Mouse (Mus musculus): ENCODE data around the gene Zbtb4. TPM values are rescaled to one million over a fixed set of nuclear protein-coding genes. Genes with fewer than 3 reads are reported as not detected.

Gene Zbtb4
- total RNA-seq, 4 experiments from 2014 or later = 43.7 to 52.4 (median 49.3) TPM

Other genes starting within 250 kb of the Zbtb4 start
- under 1 TPM; 0.22 to 0.66 (median 0.40) TPM for gene Dnah2, start 216.8 kb upstream of the Zbtb4 start, total RNA-seq (2022)
- gene Efnb3, start 205.7 kb upstream of the Zbtb4 start, total RNA-seq (2022) = 100 to 1,000 TPM; 105 to 137 (median 128) TPM
- 1 to 10 TPM; 4.6 to 6.7 (median 5.6) TPM for gene Wrap53, start 185.7 kb upstream of the Zbtb4 start, total RNA-seq (2022)
- 10 to 100 TPM; 12.8 to 16.3 (median 14.1) TPM for gene Trp53, start 185.6 kb upstream of the Zbtb4 start, total RNA-seq (2022)
- 10 to 100 TPM; 12.4 to 16.3 (median 13.1) TPM for gene Atp1b2, start 160.0 kb upstream of the Zbtb4 start, total RNA-seq (2022)
- not detected for gene Shbg, start 148.0 kb upstream of the Zbtb4 start, total RNA-seq (2022)
- gene Sat2, start 143.9 kb upstream of the Zbtb4 start, total RNA-seq (2022) = 1 to 10 TPM; 2.6 to 5.3 (median 3.3) TPM
- gene Fxr2, start 132.9 kb upstream of the Zbtb4 start, total RNA-seq (2022) = 100 to 1,000 TPM in 1 of 4 experiments, 10 to 100 TPM in 3; 92.4 to 109 (median 94.5) TPM
- not detected for gene Sox15, start 110.6 kb upstream of the Zbtb4 start, total RNA-seq (2022)
- gene Mpdu1, start 103.3 kb upstream of the Zbtb4 start, total RNA-seq (2022) = 10 to 100 TPM; 13.6 to 18.8 (median 15.5) TPM
- gene Cd68, start 99.8 kb upstream of the Zbtb4 start, total RNA-seq (2022) = 1 to 10 TPM; 4.5 to 7.0 (median 6.3) TPM
- 100 to 1,000 TPM; 162 to 194 (median 186) TPM for gene Eif4a1, start 93.5 kb upstream of the Zbtb4 start, total RNA-seq (2022)
- 10 to 100 TPM; 27.2 to 40.0 (median 28.7) TPM for gene Senp3, start 83.8 kb upstream of the Zbtb4 start, total RNA-seq (2022)
- gene Tnfsf13, start 80.1 kb upstream of the Zbtb4 start, total RNA-seq (2022) = 1 to 10 TPM; 2.6 to 4.3 (median 2.9) TPM
- 10 to 100 TPM; 14.9 to 19.6 (median 17.5) TPM for gene Tnfsf12, start 70.1 kb upstream of the Zbtb4 start, total RNA-seq (2022)
- gene Tnfsfm13, start 69.8 kb upstream of the Zbtb4 start, total RNA-seq (2022) = 1 to 10 TPM; 1.4 to 4.2 (median 3.1) TPM
- 10 to 100 TPM; 28.5 to 35.7 (median 32.9) TPM for gene Polr2a, start 7.3 kb upstream of the Zbtb4 start, total RNA-seq (2022)
- not detected for gene Slc35g3, start 3.9 kb upstream of the Zbtb4 start, total RNA-seq (2022)
- gene Chrnb1, start 30.0 kb downstream of the Zbtb4 start, total RNA-seq (2022) = 1 to 10 TPM; 2.2 to 4.3 (median 3.8) TPM
- gene Fgf11, start 35.9 kb downstream of the Zbtb4 start, total RNA-seq (2022) = 1 to 10 TPM; 2.1 to 3.3 (median 2.6) TPM
- under 1 TPM; 0.14 to 0.57 (median 0.31) TPM for gene Tmem102, start 39.7 kb downstream of the Zbtb4 start, total RNA-seq (2022)
- not detected for gene Gm39566, start 49.4 kb downstream of the Zbtb4 start, total RNA-seq (2022)
- not detected for gene Spem2, start 52.6 kb downstream of the Zbtb4 start, total RNA-seq (2022)
- not detected for gene Spem1, start 56.3 kb downstream of the Zbtb4 start, total RNA-seq (2022)
- 1 to 10 TPM; 3.1 to 6.9 (median 4.3) TPM for gene Nlgn2, start 71.9 kb downstream of the Zbtb4 start, total RNA-seq (2022)
- gene Tmem256, start 72.6 kb downstream of the Zbtb4 start, total RNA-seq (2022) = 100 to 1,000 TPM; 193 to 338 (median 283) TPM
- 10 to 100 TPM; 20.7 to 25.3 (median 21.7) TPM for gene Plscr3, start 80.5 kb downstream of the Zbtb4 start, total RNA-seq (2022)
- under 1 TPM in 1 of 4 experiments, not detected in 3; 0.23 TPM for gene Tnk1, start 92.8 kb downstream of the Zbtb4 start, total RNA-seq (2022)
- gene Tmem95, start 112.1 kb downstream of the Zbtb4 start, total RNA-seq (2022) = not detected
- gene Kctd11, start 115.5 kb downstream of the Zbtb4 start, total RNA-seq (2022) = 1 to 10 TPM; 2.0 to 2.6 (median 2.4) TPM
- gene Acap1, start 129.6 kb downstream of the Zbtb4 start, total RNA-seq (2022) = 1 to 10 TPM in 2 of 4 experiments, under 1 TPM in 2; 0.16 to 1.1 (median 0.83) TPM
- under 1 TPM; 0.43 to 0.81 (median 0.60) TPM for gene 2810408A11Rik, start 135.1 kb downstream of the Zbtb4 start, total RNA-seq (2022)
- gene Neurl4, start 135.2 kb downstream of the Zbtb4 start, total RNA-seq (2022) = 10 to 100 TPM; 38.0 to 50.9 (median 43.4) TPM
- 10 to 100 TPM; 23.2 to 32.1 (median 27.7) TPM for gene Gps2, start 148.0 kb downstream of the Zbtb4 start, total RNA-seq (2022)
- gene Eif5a, start 156.0 kb downstream of the Zbtb4 start, total RNA-seq (2022) = 100 to 1,000 TPM; 410 to 451 (median 437) TPM
- gene Ybx2, start 169.9 kb downstream of the Zbtb4 start, total RNA-seq (2022) = 10 to 100 TPM; 13.8 to 32.7 (median 24.3) TPM
- 100 to 1,000 TPM; 435 to 503 (median 470) TPM for gene Slc2a4, start 182.3 kb downstream of the Zbtb4 start, total RNA-seq (2022)
- gene Cldn7, start 198.9 kb downstream of the Zbtb4 start, total RNA-seq (2022) = 1 to 10 TPM in 1 of 4 experiments, not detected in 3; 1.1 TPM
- 100 to 1,000 TPM; 144 to 172 (median 168) TPM for gene Ctdnep1, start 215.2 kb downstream of the Zbtb4 start, total RNA-seq (2022)
- 10 to 100 TPM; 41.7 to 57.3 (median 48.1) TPM for gene Elp5, start 216.6 kb downstream of the Zbtb4 start, total RNA-seq (2022)
- 100 to 1,000 TPM; 287 to 342 (median 325) TPM for gene Gabarap, start 225.2 kb downstream of the Zbtb4 start, total RNA-seq (2022)
- 10 to 100 TPM; 21.0 to 24.9 (median 23.6) TPM for gene Phf23, start 229.9 kb downstream of the Zbtb4 start, total RNA-seq (2022)
- 1 to 10 TPM; 4.0 to 6.4 (median 5.1) TPM for gene Dvl2, start 234.7 kb downstream of the Zbtb4 start, total RNA-seq (2022)
- 1,000 to 10,000 TPM; 1,233 to 1,415 (median 1,285) TPM for gene Acadvl, start 249.5 kb downstream of the Zbtb4 start, total RNA-seq (2022)

All from heart, adult 8-10 months (tissue).